Mouse (Mus musculus) MEL (cell line): ENCODE results near the gene Cyb5d2.

Experiments used
- MAFK ChIP-seq: IDR thresholded peaks from 2 replicates; pipeline ENCODE4 v1.6.1; 2011; ENCODE audit warnings: low read depth, mild to moderate bottlenecking, low read length, improper control_type of control experiment, borderline replicate concordance
- MYB ChIP-seq: IDR thresholded peaks from 2 replicates; pipeline ENCODE4 v1.6.1; 2011; ENCODE audit warnings: mild to moderate bottlenecking, low read depth, low read length, improper control_type of control experiment
- RCOR1 ChIP-seq: IDR thresholded peaks from 2 replicates; pipeline ENCODE4 v1.6.1; 2012; ENCODE audit warnings: low read depth, mild to moderate bottlenecking, inconsistent platforms, low read length, improper control_type of control experiment
- TCF12 ChIP-seq: IDR thresholded peaks from 2 replicates; pipeline ENCODE4 v1.6.1; 2014; ENCODE audit warnings: low read depth, mild to moderate bottlenecking, inconsistent platforms, low read length, improper control_type of control experiment, moderate library complexity
- ZMIZ1 ChIP-seq: IDR thresholded peaks from 2 replicates; pipeline ENCODE4 v1.6.1; 2012; ENCODE audit warnings: low read depth, mild to moderate bottlenecking, inconsistent platforms, low read length, improper control_type of control experiment, moderate library complexity

DNA sequence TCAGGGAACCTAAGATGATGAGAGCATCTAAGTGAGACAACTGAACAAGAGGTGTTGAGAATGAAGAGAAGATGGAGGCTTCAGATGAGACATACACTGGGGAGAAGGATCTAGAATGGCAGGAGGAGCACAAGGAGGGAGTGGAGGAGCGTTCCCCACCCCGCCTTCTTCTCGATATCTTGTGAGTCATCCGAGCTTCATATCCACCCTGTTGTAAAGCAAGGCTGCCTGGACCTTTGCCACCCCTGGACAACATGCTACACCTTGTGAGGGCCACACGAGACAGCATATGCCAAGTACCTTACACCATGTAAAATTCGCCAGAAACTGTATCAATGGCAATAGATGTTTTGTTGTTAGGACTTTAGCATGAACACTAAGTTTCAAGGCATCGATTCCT lies 25.1 kb upstream of the Cyb5d2 start:
- TF ChIP-seq ZMIZ1 = no peak
- TF ChIP-seq RCOR1 = no peak
- TF ChIP-seq MYB = no peak
- TF ChIP-seq MAFK = no peak
- no peak for TF ChIP-seq TCF12
